Mouse (Mus musculus) neutrophil, adult 5-6 weeks (primary cell): ENCODE data around the gene Paqr9. TPM values are rescaled to one million over a fixed set of nuclear protein-coding genes. Genes with fewer than 3 reads are reported as not detected.

Source experiments
- ATAC-seq: fragments of 151-379, 151-347 bp; 2 replicates; pipeline ENCODE4 v1.8.0; 2017; ENCODE audit warnings: mild to moderate bottlenecking, moderate TSS enrichment; ENCODE audit not compliant: insufficient number of reproducible peaks, poor library complexity, low FRiP score, severe bottlenecking; ENCODE audit errors: extremely low read depth
- total RNA-seq: library from RNA; stranded (forward); fragments of 200-1000 nt; gene quantifications from 2 replicates; pipeline ENCODE4 v1.2.3, GENCODE M21; 2017

Gene Paqr9
- total RNA-seq, 1 experiment from 2014 or later = 1.3 TPM

- no peak for ATAC-seq
These were observed 17.6 kb upstream of the Paqr9 start for GRCm38 (mm10) chr9:95541650-95542432.

GRCm38 (mm10) chr9:95542475-95542874 is 17.0 kb upstream of the Paqr9 start:
- no peak for ATAC-seq

- no peak for ATAC-seq
These were observed 14.9 kb upstream of the Paqr9 start for GRCm38 (mm10) chr9:95544598-95544997.

GRCm38 (mm10) chr9:95546679-95547078 is 12.8 kb upstream of the Paqr9 start:
- no peak for ATAC-seq

- ATAC-seq = no peak
These were observed 9.6 kb upstream of the Paqr9 start for GRCm38 (mm10) chr9:95549626-95550411.

- no peak for ATAC-seq
These were observed 8.3 kb upstream of the Paqr9 start for GRCm38 (mm10) chr9:95550856-95551774.

GRCm38 (mm10) chr9:95552175-95552705 is 7.2 kb upstream of the Paqr9 start:
- no peak for ATAC-seq

GRCm38 (mm10) chr9:95554231-95555221 is 4.9 kb upstream of the Paqr9 start:
- ATAC-seq = no peak

- ATAC-seq = no peak
These were observed 4.2 kb upstream of the Paqr9 start for GRCm38 (mm10) chr9:95555233-95555740.

GRCm38 (mm10) chr9:95556067-95556512 is 3.4 kb upstream of the Paqr9 start:
- ATAC-seq = no peak

GRCm38 (mm10) chr9:95557722-95558121 is 1.7 kb upstream of the Paqr9 start:
- no peak for ATAC-seq

- ATAC-seq = no peak
These were observed 765 bp upstream of the Paqr9 start for GRCm38 (mm10) chr9:95558726-95559058.

GRCm38 (mm10) chr9:95559936-95560735 is 679 bp downstream of the Paqr9 start:
- ATAC-seq = no peak

GRCm38 (mm10) chr9:95564047-95564446 is 4.6 kb downstream of the Paqr9 start:
- ATAC-seq = no peak

- ATAC-seq = no peak
These were observed 6.9 kb downstream of the Paqr9 start for GRCm38 (mm10) chr9:95566394-95566793.

GRCm38 (mm10) chr9:95566931-95567330 is 7.5 kb downstream of the Paqr9 start:
- ATAC-seq = no peak

- no peak for ATAC-seq
These were observed 9.8 kb downstream of the Paqr9 start for GRCm38 (mm10) chr9:95569249-95569648.
